Mouse (Mus musculus) hindbrain, postnatal 0 days (tissue): Measurements from ENCODE around the gene Akt1s1. TPM values are rescaled to one million over a fixed set of nuclear protein-coding genes. Genes with fewer than 3 reads are reported as not detected.
A peak's percentile ranks its signal among the peaks of the same experiment; 100 is the strongest.

Experiments
- ATAC-seq: fragments of 200-750 bp; cut with Nextera tagmentation; 2 replicates; pipeline ENCODE4 v1.8.0; 2017; ENCODE audit warnings: mild to moderate bottlenecking, moderate TSS enrichment, moderate library complexity
- DNase-seq: peaks from one replicate; pipeline ENCODE4 v3.0.0-alpha.2; 2015; ENCODE audit warnings: low spot score
- H3K27ac ChIP-seq: fragments of 300-500 bp; sonication (generic); 2 replicates; pipeline ENCODE4 v1.5.1; 2014; ENCODE audit warnings: mild to moderate bottlenecking
- H3K27me3 ChIP-seq: fragments of 300-500 bp; sonication (generic); 2 replicates; pipeline ENCODE4 v1.6.1; 2014; ENCODE audit warnings: low read length, mixed read lengths; ENCODE audit not compliant: insufficient read depth
- H3K36me3 ChIP-seq: fragments of 300-500 bp; sonication (generic); 2 replicates; pipeline ENCODE4 v1.6.1; 2014; ENCODE audit warnings: low read length, mixed read lengths; ENCODE audit not compliant: insufficient read depth
- H3K4me1 ChIP-seq: fragments of 300-500 bp; sonication (generic); 2 replicates; pipeline ENCODE4 v1.6.1; 2014; ENCODE audit warnings: antibody characterized with exemption, low read length, mixed read lengths; ENCODE audit not compliant: insufficient read depth
- H3K4me2 ChIP-seq: fragments of 300-500 bp; sonication (generic); 2 replicates; pipeline ENCODE4 v1.6.1; 2014; ENCODE audit warnings: low read depth, mild to moderate bottlenecking, low read length, moderate library complexity, mixed read lengths
- H3K4me3 ChIP-seq: fragments of 300-500 bp; sonication (generic); 2 replicates; pipeline ENCODE4 v1.5.1; 2014; ENCODE audit warnings: low read length
- H3K9ac ChIP-seq: fragments of 300-500 bp; sonication (generic); replicated peaks from 2 replicates; pipeline ENCODE4 v1.6.1; 2014; ENCODE audit warnings: mild to moderate bottlenecking, low read length, moderate library complexity, mixed read lengths
- H3K9me3 ChIP-seq: fragments of 300-500 bp; sonication (generic); 2 replicates; pipeline ENCODE4 v1.6.1; 2016; ENCODE audit warnings: low read length, mixed read lengths
- CTCF ChIP-seq: IDR thresholded peaks from 2 replicates; pipeline ENCODE4 v1.5.1; 2016; ENCODE audit warnings: antibody characterized with exemption, control low read depth, low read depth
- WGBS: fragments of 180-500 bp; shearing (Covaris S2); extraction: QIAGEN DNeasy Blood & Tissue Kit; methylation state at CpG from one replicate; pipeline ENCODE4 v1.1.7; 2014; 5-methylcytosine and 5-hydroxymethylcytosine counted together
- polyA plus RNA-seq: library from polyadenylated mRNA; unstranded; fragments of >200 nt; fragmentation: Nextera tagmentation; extraction: Ambion mirVana; gene quantifications from 2 replicates; pipeline ENCODE4 v1.2.1, GENCODE M21; 2015
- total RNA-seq: library from RNA; depleted of rRNA; stranded (reverse); fragments of >200 nt; gene quantifications from 2 replicates; pipeline ENCODE4 v1.2.3, GENCODE M21; 2014

Akt1s1 gene
- total and polyA plus RNA-seq, 2 experiments from 2014 or later, result 94.3 to 136 TPM

GRCm38 (mm10) chr7:44892276-44892921 is 43.6 kb downstream of the Akt1s1 start, which contains the start of gene Med25:
TSS of gene Med25 (minus strand) at chr7:44892712.
- peak within 1 kb of the TSS; percentile 96 for H3K27ac ChIP-seq
- WGBS, result under 1% methylated on average over 56 of the region's 56 CpGs
- no peaks in the 10 kb centered on the region for H3K36me3 ChIP-seq
- peak; percentile 80 for ATAC-seq
- peak within 1 kb of the TSS; percentile 83 for H3K9ac ChIP-seq
- peak within 1 kb of the TSS; percentile 73 for H3K4me3 ChIP-seq
- no peaks in the 10 kb centered on the region for H3K9me3 ChIP-seq
- H3K4me2 ChIP-seq, result peak within 1 kb of the TSS; percentile 93
- peak; percentile 98 for DNase-seq
- H3K4me1 ChIP-seq, result peaks cover 36% of the 10 kb centered on the region
- no peak for TF ChIP-seq CTCF
- no peaks in the 10 kb centered on the region for H3K27me3 ChIP-seq

GRCm38 (mm10) chr7:44893197-44893596 is 44.4 kb downstream of the Akt1s1 start:
- Histone ChIP-seq H3K36me3 (no peaks in the 10 kb centered on the region), H3K27ac (peak overlapping the region; percentile 71), H3K4me3 (peak overlapping the region; percentile 73), H3K4me2 (peak overlapping the region; percentile 93), H3K9ac (no peak overlapping the region; the same call in 1 of the 2 replicates), H3K9me3 (no peaks in the 10 kb centered on the region), H3K27me3 (no peaks in the 10 kb centered on the region), H3K4me1 (peaks cover 37% of the 10 kb centered on the region)
- WGBS, result 4% methylated on average over 8 of the region's 8 CpGs
- ATAC-seq, result no peak
- DNase-seq, result peak; percentile 49
- TF ChIP-seq CTCF, result no peak

- no peaks in the 10 kb centered on the region for H3K36me3 ChIP-seq
- H3K4me1 ChIP-seq, result peaks cover 37% of the 10 kb centered on the region
- no peak overlapping the region for H3K4me2 ChIP-seq
- ATAC-seq, result no peak
- H3K9ac ChIP-seq, result no peak overlapping the region
- TF ChIP-seq CTCF, result no peak
- H3K4me3 ChIP-seq, result no peak overlapping the region
- no peaks in the 10 kb centered on the region for H3K9me3 ChIP-seq
- 91% methylated on average over 3 of the region's 3 CpGs for WGBS
- no peak for DNase-seq
- H3K27me3 ChIP-seq, result no peaks in the 10 kb centered on the region
- H3K27ac ChIP-seq, result peak overlapping the region; percentile 71; the same call in 1 of the 2 replicates
Observed at GRCm38 (mm10) chr7:44894175-44894574, 45.4 kb downstream of the Akt1s1 start.

GRCm38 (mm10) chr7:44895206-44895592 is 46.4 kb downstream of the Akt1s1 start:
- Histone ChIP-seq H3K4me2 (peak overlapping the region; percentile 85), H3K9me3 (no peaks in the 10 kb centered on the region), H3K27me3 (no peaks in the 10 kb centered on the region), H3K36me3 (0 out of 2 replicates have a peak, but pooled peaks cover 10% of the 10 kb centered on the region), H3K4me1 (peaks cover 37% of the 10 kb centered on the region), H3K4me3 (peak overlapping the region; percentile 70), H3K27ac (peak overlapping the region; percentile 88), H3K9ac (no peak overlapping the region; the same call in 1 of the 2 replicates)
- no peak for TF ChIP-seq CTCF
- no peak for ATAC-seq
- WGBS, result 17% methylated on average over 7 of the region's 7 CpGs
- peak; percentile 62 for DNase-seq

GRCm38 (mm10) chr7:44895593-44896434 is 47.0 kb downstream of the Akt1s1 start, which contains the start of gene Fuz:
TSS of gene Fuz (plus strand) at chr7:44896079.
- peak; percentile 82 for TF ChIP-seq CTCF
- under 1% methylated on average over 34 of the region's 34 CpGs for WGBS
- Histone ChIP-seq H3K4me1 (peaks cover 30% of the 10 kb centered on the region), H3K9ac (peak within 1 kb of the TSS; percentile 61), H3K4me3 (peak within 1 kb of the TSS; percentile 70), H3K27ac (peak within 1 kb of the TSS; percentile 88), H3K4me2 (peak within 1 kb of the TSS; percentile 85), H3K27me3 (no peaks in the 10 kb centered on the region), H3K9me3 (no peaks in the 10 kb centered on the region), H3K36me3 (0 out of 2 replicates have a peak, but pooled peaks cover 15% of the 10 kb centered on the region)
- ATAC-seq, result peak; percentile 84
- peak; percentile 97 for DNase-seq

GRCm38 (mm10) chr7:44896499-44896898 is 47.7 kb downstream of the Akt1s1 start:
- H3K27me3 ChIP-seq, result no peaks in the 10 kb centered on the region
- H3K9ac ChIP-seq, result peak overlapping the region; percentile 61
- DNase-seq (no peak), ATAC-seq (no peak)
- WGBS, result 15% methylated on average over 10 of the region's 10 CpGs
- no peaks in the 10 kb centered on the region for H3K9me3 ChIP-seq
- H3K4me3 ChIP-seq, result peak overlapping the region; percentile 70
- no peak for TF ChIP-seq CTCF
- peaks cover 31% of the 10 kb centered on the region; the same call in 1 of the 2 replicates for H3K4me1 ChIP-seq
- 0 out of 2 replicates have a peak, but pooled peaks cover 15% of the 10 kb centered on the region for H3K36me3 ChIP-seq
- peak overlapping the region; percentile 88 for H3K27ac ChIP-seq
- H3K4me2 ChIP-seq, result peak overlapping the region; percentile 85
